Mouse (Mus musculus) heart, postnatal 0 days (tissue): ENCODE results near the gene Serpinb6a.
"Not testable (repeated sequence)": the region's sequence is repeated elsewhere in the genome, so short reads cannot be mapped to it uniquely, and the experiment has no call there.

Experiments used
- CTCF ChIP-seq: IDR thresholded peaks from 2 replicates; pipeline ENCODE4 v1.5.1; 2016; ENCODE audit warnings: antibody characterized with exemption, control low read depth, low read depth
- EP300 ChIP-seq: IDR thresholded peaks from 2 replicates; pipeline ENCODE4 v1.6.1; 2016; ENCODE audit warnings: antibody characterized with exemption, low read depth

DNA sequence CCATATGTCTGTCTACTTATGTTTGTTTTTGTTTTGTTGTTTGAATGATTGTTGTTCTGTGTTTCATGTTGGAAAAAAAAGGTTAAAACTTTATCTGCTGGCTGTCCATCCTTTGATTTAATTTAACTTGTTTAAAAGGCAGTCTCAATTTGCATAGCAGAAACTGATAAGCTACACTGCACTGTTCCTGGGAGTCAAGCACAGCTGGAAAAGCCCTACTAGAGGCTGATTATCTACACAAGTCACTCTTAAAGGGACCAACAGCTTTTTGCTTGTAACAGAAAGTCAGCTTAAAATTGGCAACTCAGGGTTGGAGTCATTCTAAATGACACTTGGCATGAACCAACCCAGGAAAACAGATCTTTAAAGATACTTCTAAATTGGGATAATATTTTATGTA is 65.0 kb downstream of the Serpinb6a start:
- not testable (repeated sequence) for TF ChIP-seq CTCF, EP300
